Mouse (Mus musculus): Measurements from ENCODE around the gene Slc10a7. TPM values are rescaled to one million over a fixed set of nuclear protein-coding genes. Genes with fewer than 3 reads are reported as not detected.

Gene Slc10a7
- 4.4 and 6.0 TPM in 2 replicates for polyA plus RNA-seq (2012; rRNA removed)

GRCm38 (mm10) chr8:78509273-78510031 is at the start of gene Slc10a7:
TSS of gene Slc10a7 (plus strand) at chr8:78509346.

GRCm38 (mm10) chr8:78508719-78509272 is 350 bp upstream of the Slc10a7 start, which contains the start of gene Rbmxl1:
TSS of gene Rbmxl1 (minus strand) at chr8:78508898.

Other genes with a start within 250 kb of the Slc10a7 start
- not detected in 2 replicates for gene Pou4f2, start 72.7 kb upstream of the Slc10a7 start, polyA plus RNA-seq (2012; rRNA removed)
- 3.1 and 3.2 TPM in 2 replicates for gene Rbmxl1, start 448 bp upstream of the Slc10a7 start, polyA plus RNA-seq (2012; rRNA removed)

Data from stomach, adult 2 months (tissue).